Mouse (Mus musculus) layer of hippocampus, postnatal 25 days (tissue): ENCODE results near the gene Glb1. TPM values are rescaled to one million over a fixed set of nuclear protein-coding genes. Genes with fewer than 3 reads are reported as not detected.

Experiments
- DNase-seq, 2 experiments: peaks; one replicate each; pipeline ENCODE4 v3.0.0; 2022; ENCODE audit warnings: mixed read lengths in 2 of 2, low spot score in 1 of 2; ENCODE audit errors: extremely low spot score in 1 of 2
- total RNA-seq, 2 experiments: library from RNA; stranded (reverse); gene quantifications; 2 replicates each; pipeline ENCODE4 v1.2.3; 2021

Gene Glb1
- total RNA-seq, 2 experiments from 2014 or later: 22.8 to 23.7 TPM

GRCm38 (mm10) chr9:114440548-114440947 is 39.7 kb downstream of the Glb1 start:
- DNase-seq: no peak

GRCm38 (mm10) chr9:114442225-114442624 is 41.3 kb downstream of the Glb1 start:
- DNase-seq: no peak

- DNase-seq: no peak
These were observed 42.0 kb downstream of the Glb1 start for GRCm38 (mm10) chr9:114442893-114443292.

- no peak for DNase-seq
These were observed 42.5 kb downstream of the Glb1 start for GRCm38 (mm10) chr9:114443351-114443750.

- no peak for DNase-seq
These were observed 46.0 kb downstream of the Glb1 start for GRCm38 (mm10) chr9:114446887-114447286.

GRCm38 (mm10) chr9:114448700-114449099 is 47.8 kb downstream of the Glb1 start:
- no peak for DNase-seq

- no peak for DNase-seq
These were observed 48.4 kb downstream of the Glb1 start for GRCm38 (mm10) chr9:114449120-114449754.

GRCm38 (mm10) chr9:114451615-114452014 is 50.7 kb downstream of the Glb1 start:
- no peak for DNase-seq

- DNase-seq: no peak
These were observed 51.5 kb downstream of the Glb1 start for GRCm38 (mm10) chr9:114452418-114452817.

- no peak for DNase-seq
These were observed 54.5 kb downstream of the Glb1 start for GRCm38 (mm10) chr9:114455420-114455819.

- no peak for DNase-seq
These were observed 57.6 kb downstream of the Glb1 start for GRCm38 (mm10) chr9:114458436-114458835.

- no peak for DNase-seq
These were observed 61.7 kb downstream of the Glb1 start for GRCm38 (mm10) chr9:114462569-114462968.

GRCm38 (mm10) chr9:114465442-114465841 is 64.6 kb downstream of the Glb1 start:
- DNase-seq: no peak

GRCm38 (mm10) chr9:114466871-114467270 is 66.0 kb downstream of the Glb1 start:
- no peak for DNase-seq

- DNase-seq: no peak
These were observed 67.3 kb downstream of the Glb1 start for GRCm38 (mm10) chr9:114468217-114468616.

GRCm38 (mm10) chr9:114468701-114469100 is 67.8 kb downstream of the Glb1 start:
- DNase-seq: no peak

- DNase-seq: no peak
These were observed 71.0 kb downstream of the Glb1 start for GRCm38 (mm10) chr9:114471892-114472291.

GRCm38 (mm10) chr9:114477019-114477418 is 76.1 kb downstream of the Glb1 start:
- no peak for DNase-seq

- no peak for DNase-seq
These were observed 80.1 kb downstream of the Glb1 start for GRCm38 (mm10) chr9:114480940-114481339.

GRCm38 (mm10) chr9:114484771-114485170 is 83.9 kb downstream of the Glb1 start:
- DNase-seq: no peak

- DNase-seq: no peak
These were observed 85.9 kb downstream of the Glb1 start for GRCm38 (mm10) chr9:114486808-114487207.

- DNase-seq: no peak
These were observed 86.8 kb downstream of the Glb1 start for GRCm38 (mm10) chr9:114487481-114488258.
